12 mouse cellular contexts compared by ENCODE assay signal in the genomic region with DNA sequence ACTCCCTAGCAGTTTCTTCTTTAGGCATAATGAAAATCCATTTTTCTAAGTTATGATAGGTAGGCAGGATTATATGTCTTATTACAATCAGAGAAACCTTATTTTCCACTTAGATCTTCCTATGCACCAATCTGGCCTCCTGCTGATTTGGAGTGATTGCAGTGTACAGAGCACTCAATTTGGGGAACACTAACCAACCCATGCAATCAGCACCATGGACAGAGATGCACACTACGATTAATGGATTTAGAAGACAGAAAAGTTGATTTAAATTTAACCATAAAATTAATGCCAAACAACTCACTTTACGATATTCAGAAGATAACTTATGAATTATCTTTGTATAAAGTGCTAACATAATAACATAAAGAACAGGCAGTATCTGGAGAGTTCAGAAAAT.
A peak's percentile ranks its signal among the peaks of the same experiment; 100 is the strongest.
DNase-seq lines count a peak whose midpoint lies in the region; TF ChIP-seq lines count a peak whose summit lies in the region.
"Had no signal": no experiment of that assay in that cellular context is flagged by ENCODE, and none has a peak within 500 bp of the region (broad histone marks: within the 10 kb centered on the region; RNA-seq: fewer than 3 reads in every experiment).

No protein-coding gene starts in this region.

- DNase-seq in heart, postnatal 10 days: peak; percentile 7 to 20
- no peak for DNase-seq in heart, postnatal 36 days
- peak; percentile 9 for DNase-seq in lung, postnatal 10 days
- DNase-seq in lung, adult 2 months: no peak
- DNase-seq in embryo, embryonic 10 days (ENCODE audit: low spot score): peak; percentile 77
- DNase-seq in retina, embryonic 14.5 days (ENCODE audit: low spot score): peak; percentile 50
- no peak for DNase-seq in gastrocnemius, postnatal 4 days (ENCODE audit: low spot score in 2 of 2)
- no peak for DNase-seq in thymus, postnatal 0 days (ENCODE audit: low spot score)
- DNase-seq: liver, embryonic 13.5 days; thymus, adult 2 months had no signal

- intact Hi-C loops in heart, postnatal 10 days (cut with DNase I): no loop called here
- intact Hi-C loops in heart, postnatal 36 days (cut with DNase I): no loop called here

- H3K4me1 ChIP-seq in lung, adult 2 months (ENCODE audit: control insufficient read depth, insufficient read depth, low read length): no peaks in the 10 kb centered on the region
- H3K4me1 ChIP-seq: embryonic facial prominence, embryonic 15.5 days; liver, embryonic 13.5 days; midbrain, embryonic 13.5 days had no signal

- no peak for TF ChIP-seq POLR2A in lung, adult 2 months (IDR thresholded peaks at IDR 0.05; ENCODE audit: borderline replicate concordance, extremely low read depth, low read depth, low read length)

- no peak for TF ChIP-seq CTCF in lung, adult 2 months (IDR thresholded peaks at IDR 0.05; ENCODE audit: insufficient read depth, low read length)

- H3K4me3 ChIP-seq in lung, adult 2 months (replicated peaks; ENCODE audit: extremely low read depth, low read depth, low read length): no peak overlapping the region
- H3K4me3 ChIP-seq: embryonic facial prominence, embryonic 15.5 days; liver, embryonic 13.5 days; midbrain, embryonic 13.5 days had no signal

- WGBS in lung, adult 2 months: 38% methylated on average over 2 of the region's 2 CpGs

Comparison
In these comparisons a context has a peak if more than half of its experiments do, and no peak if none do; other contexts are left out.
1. DNase-seq: peak in heart, postnatal 10 days (2 of 2), lung, postnatal 10 days (single experiment), embryo, embryonic 10 days (single experiment) and retina, embryonic 14.5 days (single experiment); none in heart, postnatal 36 days (0 of 2), lung, adult 2 months (single experiment), gastrocnemius, postnatal 4 days (0 of 2) and thymus, postnatal 0 days (single experiment).